Mouse (Mus musculus): ENCODE measurements around the gene Gm20547. TPM values are rescaled to one million over a fixed set of nuclear protein-coding genes. Genes with fewer than 3 reads are reported as not detected.
"Not testable (repeated sequence)": the region's sequence is repeated elsewhere in the genome, so short reads cannot be mapped to it uniquely, and the experiment has no call there.

Gm20547 gene
- polyA plus RNA-seq, 1 experiment from 2014 or later = not detected

- Histone ChIP-seq H3K4me3 (ENCODE audit: low read depth, low read length) (no peak overlapping the region), H3K9ac (ENCODE audit: low read length) (no peak overlapping the region), H3K27ac (ENCODE audit: low read depth) (no peak overlapping the region), H3K4me2 (ENCODE audit: low read length) (peak overlapping the region; percentile 38; the same call in 1 of the 2 replicates), H3K27me3 (replicated peaks; ENCODE audit: control insufficient read depth, insufficient read depth, low read length) (no peaks in the 10 kb centered on the region), H3K36me3 (ENCODE audit: control insufficient read depth, insufficient read depth, low read length) (peaks cover 37% of the 10 kb centered on the region), H3K4me1 (replicated peaks; ENCODE audit: control insufficient read depth, insufficient read depth, low read length) (no peaks in the 10 kb centered on the region; the same call in 1 of the 2 replicates), H3K9me3 (ENCODE audit: control insufficient read depth, low read length) (no peaks in the 10 kb centered on the region)
- 19% methylated on average over 11 of the region's 11 CpGs for WGBS
- DNase-seq (ENCODE audit: low spot score) = peak; percentile 75
- peak; percentile 53; the same call in 1 of the 2 replicates for ATAC-seq (replicated peaks; ENCODE audit: low FRiP score, low TSS enrichment, low read depth)
Observed at GRCm38 (mm10) chr17:34915410-34915831, 33.6 kb upstream of the Gm20547 start.

GRCm38 (mm10) chr17:34913930-34914665 lies 32.3 kb upstream of the Gm20547 start, which contains the start of gene Slc44a4:
Gene Slc44a4, plus strand, starts transcription at chr17:34914466.
- Histone ChIP-seq H3K4me2 (ENCODE audit: low read length) (peak within 1 kb of the TSS; percentile 38), H3K4me3 (ENCODE audit: low read depth, low read length) (peak within 1 kb of the TSS; percentile 11), H3K4me1 (replicated peaks; ENCODE audit: control insufficient read depth, insufficient read depth, low read length) (no peaks in the 10 kb centered on the region; the same call in 1 of the 2 replicates), H3K9ac (ENCODE audit: low read length) (peak within 1 kb of the TSS; percentile 25; the same call in 1 of the 2 replicates), H3K27me3 (replicated peaks; ENCODE audit: control insufficient read depth, insufficient read depth, low read length) (no peaks in the 10 kb centered on the region), H3K27ac (ENCODE audit: low read depth) (peak within 1 kb of the TSS; percentile 43), H3K36me3 (ENCODE audit: control insufficient read depth, insufficient read depth, low read length) (peaks cover 50% of the 10 kb centered on the region), H3K9me3 (ENCODE audit: control insufficient read depth, low read length) (no peaks in the 10 kb centered on the region)
- ATAC-seq (replicated peaks; ENCODE audit: low FRiP score, low TSS enrichment, low read depth) (no peak; the same call in 1 of the 2 replicates), DNase-seq (ENCODE audit: low spot score) (peak; percentile 71)
- 29% methylated on average over 18 of the region's 18 CpGs for WGBS

- no peaks in the 10 kb centered on the region; the same call in 1 of the 2 replicates for H3K4me1 ChIP-seq (replicated peaks; ENCODE audit: control insufficient read depth, insufficient read depth, low read length)
- ATAC-seq (replicated peaks; ENCODE audit: low FRiP score, low TSS enrichment, low read depth) (peak; percentile 38), DNase-seq (ENCODE audit: low spot score) (peak; percentile 95)
- whole genome bisulfite sequencing = 46% methylated on average over 5 of the region's 5 CpGs
- H3K9ac ChIP-seq (ENCODE audit: low read length) = no peak overlapping the region
- H3K27me3 ChIP-seq (replicated peaks; ENCODE audit: control insufficient read depth, insufficient read depth, low read length) = no peaks in the 10 kb centered on the region
- peaks cover 72% of the 10 kb centered on the region for H3K36me3 ChIP-seq (ENCODE audit: control insufficient read depth, insufficient read depth, low read length)
- no peak overlapping the region for H3K27ac ChIP-seq (ENCODE audit: low read depth)
- no peak overlapping the region for H3K4me3 ChIP-seq (ENCODE audit: low read depth, low read length)
- no peak overlapping the region for H3K4me2 ChIP-seq (ENCODE audit: low read length)
- H3K9me3 ChIP-seq (ENCODE audit: control insufficient read depth, low read length) = no peaks in the 10 kb centered on the region
Observed at GRCm38 (mm10) chr17:34911945-34912351, 30.1 kb upstream of the Gm20547 start.

- H3K4me2 ChIP-seq (ENCODE audit: low read length) = no peak overlapping the region
- H3K9me3 ChIP-seq (ENCODE audit: control insufficient read depth, low read length) = no peaks in the 10 kb centered on the region
- H3K36me3 ChIP-seq (ENCODE audit: control insufficient read depth, insufficient read depth, low read length) = peaks cover 81% of the 10 kb centered on the region
- DNase-seq (ENCODE audit: low spot score) = no peak
- no peaks in the 10 kb centered on the region; the same call in 1 of the 2 replicates for H3K4me1 ChIP-seq (replicated peaks; ENCODE audit: control insufficient read depth, insufficient read depth, low read length)
- no peak overlapping the region for H3K27ac ChIP-seq (ENCODE audit: low read depth)
- H3K9ac ChIP-seq (ENCODE audit: low read length) = no peak overlapping the region
- H3K4me3 ChIP-seq (ENCODE audit: low read depth, low read length) = no peak overlapping the region
- no peak; the same call in 1 of the 2 replicates for ATAC-seq (replicated peaks; ENCODE audit: low FRiP score, low TSS enrichment, low read depth)
- H3K27me3 ChIP-seq (replicated peaks; ENCODE audit: control insufficient read depth, insufficient read depth, low read length) = no peaks in the 10 kb centered on the region
- WGBS = 78% methylated on average over 10 of the region's 10 CpGs
Observed at GRCm38 (mm10) chr17:34910982-34911381, 29.1 kb upstream of the Gm20547 start.

GRCm38 (mm10) chr17:34902895-34903294 lies 21.1 kb upstream of the Gm20547 start:
- 80% methylated on average over 9 of the region's 9 CpGs for WGBS
- H3K27me3 ChIP-seq (replicated peaks; ENCODE audit: control insufficient read depth, insufficient read depth, low read length) = no peaks in the 10 kb centered on the region
- ATAC-seq (replicated peaks; ENCODE audit: low FRiP score, low TSS enrichment, low read depth) (no peak), DNase-seq (ENCODE audit: low spot score) (no peak)
- no peak overlapping the region for H3K9ac ChIP-seq (ENCODE audit: low read length)
- no peak overlapping the region for H3K4me3 ChIP-seq (ENCODE audit: low read depth, low read length)
- H3K36me3 ChIP-seq (ENCODE audit: control insufficient read depth, insufficient read depth, low read length) = peaks cover 67% of the 10 kb centered on the region
- no peaks in the 10 kb centered on the region for H3K9me3 ChIP-seq (ENCODE audit: control insufficient read depth, low read length)
- H3K27ac ChIP-seq (ENCODE audit: low read depth) = no peak overlapping the region
- peaks cover 7% of the 10 kb centered on the region for H3K4me1 ChIP-seq (replicated peaks; ENCODE audit: control insufficient read depth, insufficient read depth, low read length)
- H3K4me2 ChIP-seq (ENCODE audit: low read length) = no peak overlapping the region

- not testable (repeated sequence) for H3K27ac ChIP-seq (ENCODE audit: low read depth); H3K27me3 ChIP-seq (replicated peaks; ENCODE audit: control insufficient read depth, insufficient read depth, low read length); H3K4me2 ChIP-seq (ENCODE audit: low read length); H3K9me3 ChIP-seq (ENCODE audit: control insufficient read depth, low read length); H3K4me1 ChIP-seq (replicated peaks; ENCODE audit: control insufficient read depth, insufficient read depth, low read length); H3K9ac ChIP-seq (ENCODE audit: low read length); H3K4me3 ChIP-seq (ENCODE audit: low read depth, low read length); ATAC-seq (replicated peaks; ENCODE audit: low FRiP score, low TSS enrichment, low read depth); DNase-seq (ENCODE audit: low spot score)
- peaks cover 58% of the 10 kb centered on the region for H3K36me3 ChIP-seq (ENCODE audit: control insufficient read depth, insufficient read depth, low read length)
- WGBS = 92% methylated on average over 9 of the region's 10 CpGs
Observed at GRCm38 (mm10) chr17:34901948-34902347, 20.1 kb upstream of the Gm20547 start.

- peaks cover 50% of the 10 kb centered on the region for H3K36me3 ChIP-seq (ENCODE audit: control insufficient read depth, insufficient read depth, low read length)
- H3K27ac ChIP-seq (ENCODE audit: low read depth); DNase-seq (ENCODE audit: low spot score); H3K4me3 ChIP-seq (ENCODE audit: low read depth, low read length); H3K4me2 ChIP-seq (ENCODE audit: low read length); H3K9ac ChIP-seq (ENCODE audit: low read length); ATAC-seq (replicated peaks; ENCODE audit: low FRiP score, low TSS enrichment, low read depth); H3K27me3 ChIP-seq (replicated peaks; ENCODE audit: control insufficient read depth, insufficient read depth, low read length); H3K9me3 ChIP-seq (ENCODE audit: control insufficient read depth, low read length); H3K4me1 ChIP-seq (replicated peaks; ENCODE audit: control insufficient read depth, insufficient read depth, low read length): not testable (repeated sequence)
Observed at GRCm38 (mm10) chr17:34900826-34901225, 19.0 kb upstream of the Gm20547 start.

- peaks cover 41% of the 10 kb centered on the region for H3K36me3 ChIP-seq (ENCODE audit: control insufficient read depth, insufficient read depth, low read length)
- peak overlapping the region; percentile 93 for H3K27ac ChIP-seq (ENCODE audit: low read depth)
- no peak for ATAC-seq (replicated peaks; ENCODE audit: low FRiP score, low TSS enrichment, low read depth)
- peaks cover 16% of the 10 kb centered on the region for H3K4me1 ChIP-seq (replicated peaks; ENCODE audit: control insufficient read depth, insufficient read depth, low read length)
- WGBS = 2% methylated on average over 5 of the region's 5 CpGs
- H3K9me3 ChIP-seq (ENCODE audit: control insufficient read depth, low read length) = no peaks in the 10 kb centered on the region
- H3K27me3 ChIP-seq (replicated peaks; ENCODE audit: control insufficient read depth, insufficient read depth, low read length) = no peaks in the 10 kb centered on the region
- H3K4me2 ChIP-seq (ENCODE audit: low read length) = peak overlapping the region; percentile 83
- H3K9ac ChIP-seq (ENCODE audit: low read length) = peak overlapping the region; percentile 92
- no peak for DNase-seq (ENCODE audit: low spot score)
- H3K4me3 ChIP-seq (ENCODE audit: low read depth, low read length) = peak overlapping the region; percentile 95
Observed at GRCm38 (mm10) chr17:34899890-34900243, 18.0 kb upstream of the Gm20547 start.

Measured in intestine, embryonic 14.5 days (tissue).